Mouse (Mus musculus): ENCODE results near the gene Prl3a1.

Prl3a1 gene

GRCm38 (mm10) chr13:27259136-27259535 is at the start of gene Prl3a1:
TSS of gene Prl3a1 (plus strand) at chr13:27259436.
- no peak for DNase-seq (ENCODE audit: low spot score in 2 of 2)

GRCm38 (mm10) chr13:27241547-27241946 is 17.7 kb upstream of the Prl3a1 start, which contains the start of gene Prl3b1:
TSS of gene Prl3b1 (plus strand) at chr13:27241847.
- no peak for DNase-seq (ENCODE audit: low spot score in 2 of 2)

GRCm38 (mm10) chr13:27312334-27313225 is 53.3 kb downstream of the Prl3a1 start, which contains the start of gene Prl6a1:
TSS of gene Prl6a1 (plus strand) at chr13:27312627.
- no peak for DNase-seq (ENCODE audit: low spot score in 2 of 2)

Measured in urinary bladder, postnatal 4 days (tissue).